Mouse (Mus musculus): ENCODE data around the gene Fsd2. TPM values are rescaled to one million over a fixed set of nuclear protein-coding genes. Genes with fewer than 3 reads are reported as not detected.

Fsd2 gene
- 0.22 and 0.25 TPM in 2 replicates for polyA plus RNA-seq (2012; rRNA removed)

DNA sequence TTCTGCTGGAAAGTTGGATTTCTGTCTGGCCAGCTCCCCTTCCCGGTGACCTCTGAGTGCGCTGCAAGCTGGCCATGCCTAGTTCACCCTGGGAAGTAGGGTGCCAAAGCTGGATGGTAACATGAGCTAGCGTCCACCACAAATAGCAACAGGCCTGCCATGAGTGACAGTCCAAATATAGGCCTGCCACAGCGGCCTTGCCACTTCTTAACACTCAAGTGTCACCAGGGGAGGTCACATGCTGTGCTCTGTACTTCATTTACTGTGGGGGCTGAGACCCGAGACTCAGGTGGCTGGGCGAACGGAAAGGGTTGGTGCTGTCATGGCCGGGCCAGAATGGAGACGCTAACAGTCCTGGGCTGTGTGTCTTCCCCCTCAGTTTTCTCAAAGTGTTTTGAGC is at the start of gene Fsd2:
TSS of gene Fsd2 (minus strand) at position 53 of the 400 bp plus-strand sequence.
- no peak for DNase-seq (ENCODE audit: extremely low spot score in 1 of 2, low spot score in 1 of 2)

- DNase-seq (ENCODE audit: extremely low spot score in 1 of 2, low spot score in 1 of 2), result no peak
Observed at GRCm38 (mm10) chr7:81615031-81615430, 48.3 kb upstream of the Fsd2 start.

DNA sequence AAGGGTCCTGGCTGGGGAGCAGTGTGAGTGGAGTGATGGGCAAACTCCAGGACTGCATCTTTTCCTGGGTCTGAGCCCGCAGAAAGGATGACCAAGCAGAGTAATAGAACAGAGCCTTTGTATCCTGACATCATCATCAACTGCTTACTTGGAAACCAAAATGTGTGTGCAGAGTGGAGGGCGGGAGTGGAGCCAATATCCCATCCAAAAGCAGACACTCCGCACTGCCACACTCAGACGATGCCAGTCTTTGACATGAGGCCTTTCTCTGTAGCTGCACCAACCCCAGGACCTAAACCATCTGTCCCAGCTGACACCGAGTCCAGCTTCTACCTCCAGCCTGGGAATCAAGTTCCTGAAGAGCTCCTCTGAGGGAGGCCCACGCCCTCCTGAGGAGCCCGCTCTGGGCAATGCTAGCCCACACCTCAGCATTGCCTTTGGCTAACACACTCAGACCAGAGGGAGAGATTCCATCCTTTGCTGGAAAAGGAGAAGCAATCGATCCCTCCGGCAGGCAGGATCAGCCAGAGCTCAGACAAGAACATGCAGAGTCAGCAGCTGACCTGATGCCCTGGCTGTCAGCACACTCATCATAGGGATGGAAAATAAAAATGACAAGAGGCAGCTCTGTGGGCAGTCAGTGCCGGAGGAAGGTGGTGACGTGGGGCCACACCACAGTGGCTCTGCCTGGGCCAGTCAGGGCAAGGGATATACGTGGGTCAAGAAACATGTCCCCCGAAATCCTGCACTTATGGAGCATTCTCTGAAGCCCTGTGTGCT is 46.3 kb upstream of the Fsd2 start:
- DNase-seq (ENCODE audit: extremely low spot score in 1 of 2, low spot score in 1 of 2), result no peak

- peak in 1 of 2 experiments; percentile 30 for DNase-seq (ENCODE audit: extremely low spot score in 1 of 2, low spot score in 1 of 2)
Observed at GRCm38 (mm10) chr7:81610125-81610524, 43.4 kb upstream of the Fsd2 start.

- no peak for DNase-seq (ENCODE audit: extremely low spot score in 1 of 2, low spot score in 1 of 2)
Observed at GRCm38 (mm10) chr7:81606452-81606851, 39.7 kb upstream of the Fsd2 start.

GRCm38 (mm10) chr7:81605489-81605888 is 38.7 kb upstream of the Fsd2 start:
- no peak for DNase-seq (ENCODE audit: extremely low spot score in 1 of 2, low spot score in 1 of 2)

GRCm38 (mm10) chr7:81604991-81605390 is 38.2 kb upstream of the Fsd2 start:
- DNase-seq (ENCODE audit: extremely low spot score in 1 of 2, low spot score in 1 of 2), result no peak

DNA sequence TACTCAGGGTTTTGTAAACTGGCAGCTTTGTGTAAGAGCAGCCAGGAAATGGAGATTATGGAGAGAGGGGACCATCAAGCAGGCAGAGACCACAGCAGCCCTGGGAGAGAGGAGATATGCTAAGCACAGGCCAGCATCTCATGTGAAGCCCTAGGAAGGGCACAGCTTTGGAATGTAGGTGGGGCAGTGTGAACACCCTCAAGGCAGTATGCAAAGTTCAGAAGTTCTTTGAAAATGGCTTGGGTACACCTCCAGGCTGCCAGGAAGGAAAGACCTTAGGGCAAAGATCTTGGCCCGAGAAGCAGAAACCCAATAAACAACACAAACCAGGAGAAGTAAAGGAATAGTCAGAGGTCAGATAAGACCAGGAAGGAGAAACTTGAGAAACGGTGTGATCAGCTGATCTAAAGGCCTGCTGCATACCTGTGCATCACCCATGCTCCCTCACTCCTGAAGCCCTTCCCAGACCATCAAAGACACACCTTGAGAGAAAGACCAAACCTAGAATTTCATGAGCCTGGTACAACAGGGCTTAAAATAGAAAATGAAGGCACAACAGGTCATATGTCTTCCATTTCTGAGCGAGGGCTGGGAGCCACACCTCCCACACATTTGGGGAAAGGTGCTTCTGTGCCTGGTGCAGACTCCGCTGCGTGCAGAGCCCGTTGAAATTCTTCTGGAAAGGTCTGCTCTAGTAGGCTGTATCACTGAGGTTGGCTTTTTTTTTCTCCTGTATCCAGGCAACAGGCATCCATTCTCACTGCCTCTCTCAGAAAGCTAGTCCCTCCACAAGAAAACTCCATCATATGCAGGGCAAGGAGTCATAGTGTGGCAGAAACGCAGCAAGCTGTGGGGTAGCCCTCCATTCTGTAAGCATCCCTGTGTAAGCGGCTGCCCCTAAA is 32.9 kb upstream of the Fsd2 start:
- peak; percentile 47 to 61 for DNase-seq (ENCODE audit: extremely low spot score in 1 of 2, low spot score in 1 of 2)

DNA sequence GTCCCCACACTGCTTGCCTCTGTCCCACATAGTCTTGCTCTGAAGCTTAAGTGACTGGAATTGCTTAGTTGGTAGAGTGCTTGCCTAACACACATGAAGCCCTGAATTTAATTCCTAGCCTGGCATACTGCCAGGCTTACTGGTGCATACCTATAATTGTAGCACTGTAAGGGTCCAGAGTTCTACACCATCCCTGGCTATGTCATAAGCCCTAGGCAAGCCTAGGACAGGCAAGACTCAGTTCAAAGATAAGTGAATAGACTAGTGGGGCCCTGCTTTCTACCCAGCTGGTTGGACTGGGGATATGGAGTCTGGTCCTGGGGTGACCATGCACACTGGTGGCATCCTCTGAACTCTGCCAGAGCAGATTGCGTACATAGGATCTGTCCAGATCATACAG is 30.9 kb upstream of the Fsd2 start:
- no peak for DNase-seq (ENCODE audit: extremely low spot score in 1 of 2, low spot score in 1 of 2)

DNA sequence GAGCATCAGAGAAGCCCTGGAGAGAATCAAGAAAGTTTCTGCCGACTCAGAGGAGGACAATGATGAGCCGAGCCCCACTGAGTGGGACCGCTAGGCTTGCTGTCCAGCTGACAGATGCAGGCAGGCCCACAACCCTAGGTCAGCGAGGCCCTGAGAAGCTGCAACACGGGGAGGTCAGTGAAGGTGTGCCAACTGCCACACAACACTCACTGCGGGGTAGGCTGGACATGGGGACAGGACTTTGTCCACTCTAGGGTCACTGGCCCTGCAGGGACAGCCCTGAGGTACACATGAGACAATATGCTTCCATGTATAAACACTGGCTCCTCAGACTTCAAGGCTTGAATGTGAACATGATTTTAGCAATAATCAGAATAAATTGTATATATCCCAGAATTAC is 29.3 kb upstream of the Fsd2 start:
- no peak for DNase-seq (ENCODE audit: extremely low spot score in 1 of 2, low spot score in 1 of 2)

DNA sequence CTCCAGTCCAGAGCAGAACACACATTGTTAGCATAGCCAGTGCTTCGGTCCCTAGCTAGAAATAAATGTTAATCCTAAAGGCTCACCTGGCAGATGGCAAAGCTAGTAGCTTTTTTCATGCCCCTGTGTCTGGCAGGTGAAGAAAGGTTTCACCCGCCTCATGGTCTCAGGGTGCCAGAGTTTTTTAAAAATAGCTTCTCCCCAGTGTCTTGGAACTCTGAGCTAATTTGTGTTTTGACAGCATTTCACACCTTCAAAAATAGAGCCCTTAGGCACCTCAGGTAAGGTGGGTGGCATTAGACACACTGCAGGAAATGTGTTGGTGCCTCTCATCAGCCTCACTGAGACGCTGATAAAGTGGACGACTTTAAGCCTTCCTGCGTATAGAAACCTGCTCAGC is 28.3 kb upstream of the Fsd2 start:
- no peak for DNase-seq (ENCODE audit: extremely low spot score in 1 of 2, low spot score in 1 of 2)

GRCm38 (mm10) chr7:81593387-81593786 is 26.6 kb upstream of the Fsd2 start:
- DNase-seq (ENCODE audit: extremely low spot score in 1 of 2, low spot score in 1 of 2), result no peak

- no peak for DNase-seq (ENCODE audit: extremely low spot score in 1 of 2, low spot score in 1 of 2)
Observed at GRCm38 (mm10) chr7:81592686-81593085, 25.9 kb upstream of the Fsd2 start.

- no peak for DNase-seq (ENCODE audit: extremely low spot score in 1 of 2, low spot score in 1 of 2)
Observed at GRCm38 (mm10) chr7:81587238-81587637, 20.5 kb upstream of the Fsd2 start.

DNA sequence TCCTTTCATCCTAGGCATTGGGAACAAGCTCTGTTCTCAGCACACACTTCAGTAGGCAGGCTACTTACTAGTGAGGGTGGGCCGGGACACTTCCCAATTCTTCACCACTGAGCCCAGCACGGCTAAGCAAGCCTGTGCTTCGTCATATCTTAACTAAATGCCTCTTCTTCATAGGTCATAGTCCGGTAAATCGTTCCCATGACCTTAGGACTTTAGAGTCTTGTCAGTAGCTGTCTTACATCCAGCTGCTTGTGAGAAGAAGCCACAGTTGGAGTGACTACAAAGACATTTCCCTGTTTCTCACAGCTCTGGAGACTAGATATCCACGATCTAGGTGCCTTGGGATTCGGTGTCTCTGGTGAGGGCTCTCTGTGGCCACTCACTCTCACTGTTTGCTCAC is 18.6 kb upstream of the Fsd2 start:
- no peak for DNase-seq (ENCODE audit: extremely low spot score in 1 of 2, low spot score in 1 of 2)

- no peak for DNase-seq (ENCODE audit: extremely low spot score in 1 of 2, low spot score in 1 of 2)
Observed at GRCm38 (mm10) chr7:81583512-81583911, 16.8 kb upstream of the Fsd2 start.

DNA sequence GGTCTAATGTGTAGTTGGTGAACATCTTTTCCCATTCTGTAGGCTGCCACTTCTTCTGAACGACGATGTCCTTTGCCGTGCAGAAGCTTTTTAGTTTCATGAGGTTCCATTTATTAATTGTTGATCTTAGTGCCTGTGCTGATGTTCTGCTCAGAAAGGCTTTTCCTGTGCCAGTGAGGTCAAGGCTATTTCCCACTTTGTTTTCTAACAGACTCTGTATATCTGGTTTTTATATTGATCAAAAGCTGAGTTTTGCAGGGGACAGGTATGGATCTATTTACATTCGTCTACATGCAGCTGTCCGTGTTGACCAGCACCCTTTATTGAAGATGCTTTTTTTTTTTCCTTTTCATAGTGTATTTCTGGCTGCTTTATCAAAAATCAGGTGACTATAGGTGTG is 12.6 kb upstream of the Fsd2 start:
- DNase-seq (ENCODE audit: extremely low spot score in 1 of 2, low spot score in 1 of 2), result no peak

DNA sequence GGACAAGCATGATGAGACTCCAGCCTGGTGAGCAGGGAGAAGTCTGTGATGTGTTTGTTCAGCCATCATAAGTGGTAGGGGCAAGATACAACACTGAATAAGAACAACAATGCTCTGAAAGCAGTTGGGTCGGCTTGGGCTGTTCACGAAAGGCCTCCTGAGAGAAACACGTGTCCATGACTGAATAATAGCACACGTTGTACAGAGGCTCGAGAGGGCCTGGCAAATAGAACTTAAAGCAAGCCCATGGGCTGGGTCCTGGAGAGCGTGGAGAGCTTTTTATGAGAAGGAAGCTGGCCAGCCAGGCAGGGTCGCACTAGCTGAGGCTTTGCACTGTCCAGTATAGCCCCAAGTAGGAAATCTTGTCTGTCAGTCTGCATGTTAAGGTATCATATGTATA is 11.7 kb upstream of the Fsd2 start:
- DNase-seq (ENCODE audit: extremely low spot score in 1 of 2, low spot score in 1 of 2), result no peak

GRCm38 (mm10) chr7:81577872-81578271 is 11.1 kb upstream of the Fsd2 start:
- no peak for DNase-seq (ENCODE audit: extremely low spot score in 1 of 2, low spot score in 1 of 2)

DNA sequence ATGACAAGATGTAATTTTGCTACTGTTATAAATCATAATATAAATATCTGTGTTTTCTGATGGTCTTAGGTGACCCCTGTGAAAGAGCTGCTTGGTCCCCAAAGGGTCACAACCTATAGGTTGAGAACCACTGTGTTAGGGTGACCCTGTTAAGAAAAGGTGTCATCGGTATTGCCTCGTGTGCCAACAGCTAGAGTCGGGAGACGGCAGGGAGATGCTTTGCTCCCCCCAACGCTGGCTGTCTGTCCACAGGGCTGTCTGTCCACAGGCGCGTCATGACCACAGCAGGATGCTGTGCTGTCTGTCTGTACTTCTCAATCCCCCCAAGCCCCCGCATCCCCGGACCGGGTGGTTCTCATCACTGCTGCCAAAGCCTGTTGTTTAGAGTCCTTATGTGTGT is 8.9 kb upstream of the Fsd2 start:
- no peak for DNase-seq (ENCODE audit: extremely low spot score in 1 of 2, low spot score in 1 of 2)

- no peak for DNase-seq (ENCODE audit: extremely low spot score in 1 of 2, low spot score in 1 of 2)
Observed at GRCm38 (mm10) chr7:81573821-81574220, 7.1 kb upstream of the Fsd2 start.

GRCm38 (mm10) chr7:81573397-81573796 is 6.7 kb upstream of the Fsd2 start:
- DNase-seq (ENCODE audit: extremely low spot score in 1 of 2, low spot score in 1 of 2), result peak in 1 of 2 experiments; percentile 20

Data from frontal cortex, adult 2 months (tissue).